Comparison of ENCODE assay signal across 1 mouse cellular context in the genomic region with DNA sequence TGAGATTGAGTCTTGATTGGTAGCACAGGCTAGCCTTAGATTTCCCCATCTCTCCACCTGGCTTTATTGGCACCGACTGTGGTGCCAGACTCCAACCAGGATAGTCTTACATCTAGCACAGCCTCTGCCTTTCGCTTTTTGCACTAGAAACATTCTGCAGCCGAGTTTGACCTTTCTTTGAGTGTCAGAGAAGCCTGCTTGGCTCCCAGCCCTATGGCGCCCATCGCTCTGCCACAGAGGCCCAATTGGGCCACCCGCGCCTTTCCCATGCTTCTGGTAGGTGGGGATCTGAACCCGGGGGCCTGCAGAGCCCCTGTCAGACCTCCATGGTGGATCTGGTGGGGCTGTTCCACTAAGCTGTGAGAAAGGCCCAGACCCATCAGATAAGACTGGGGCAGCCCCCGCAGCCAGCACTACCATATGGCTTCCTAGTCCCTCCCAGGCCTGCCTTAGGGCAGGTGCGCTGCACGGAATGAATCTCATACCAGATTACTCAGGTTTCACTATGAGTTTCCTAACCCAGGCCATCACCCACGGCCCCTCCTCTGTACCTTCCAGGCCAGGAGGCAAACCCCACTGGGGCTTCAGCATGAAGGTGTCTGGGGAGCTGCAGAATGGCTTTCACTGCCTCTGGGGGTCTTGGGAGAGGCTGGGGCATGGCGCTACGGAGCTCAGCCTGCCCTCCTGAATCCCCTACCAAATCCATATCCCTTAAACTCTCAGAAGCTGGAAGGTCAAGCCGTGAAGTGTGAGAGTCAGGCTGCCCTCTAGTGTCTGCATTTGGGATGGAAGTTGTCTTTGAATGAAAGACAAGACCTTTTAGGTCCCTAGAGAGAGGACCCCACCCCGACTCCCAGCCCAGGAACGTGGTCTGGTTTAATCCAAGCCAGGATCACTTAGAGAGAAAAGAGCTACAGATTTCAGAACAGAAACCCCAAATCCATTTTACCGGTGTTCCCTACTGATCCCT.
TF ChIP-seq lines count a peak whose summit lies in the region.

No protein-coding gene starts in this region.

TF ChIP-seq in CH12.LX, 34 proteins besides CTCF, POLR2A, EP300 and RAD21:
- TF ChIP-seq JUND (conservative IDR thresholded peaks at IDR 0.05; ENCODE audit: low read depth, low read length) (peak; percentile 68; the same call in 1 of the 2 replicates), IRF4 (IDR thresholded peaks at IDR 0.05; ENCODE audit: low read depth, low read length) (peak; percentile 96), JUN (IDR thresholded peaks at IDR 0.05; ENCODE audit: insufficient read depth, low read depth, low read length) (peak; percentile 77), BHLHE40 (IDR thresholded peaks at IDR 0.05; ENCODE audit: low read depth, low read length) (peak; percentile 94), TCF12 (IDR thresholded peaks at IDR 0.05; ENCODE audit: low read depth, low read length) (peak; percentile 96), POLR2AphosphoS2 (IDR thresholded peaks at IDR 0.05; ENCODE audit: low read depth, low read length) (no peak), SMC3 (IDR thresholded peaks at IDR 0.05; ENCODE audit: low read depth, low read length) (peak; percentile 43; the same call in 1 of the 2 replicates), MAZ (IDR thresholded peaks at IDR 0.05; ENCODE audit: low read depth, low read length) (0 out of 2 replicates have a peak, but pooled peaks have one; percentile 68), ETS1 (conservative IDR thresholded peaks at IDR 0.05; ENCODE audit: low read depth, low read length) (peak; percentile 83), MAX (IDR thresholded peaks at IDR 0.05; ENCODE audit: low read length) (0 out of 2 replicates have a peak, but pooled peaks have one; percentile 30), ZMIZ1 (IDR thresholded peaks at IDR 0.05; ENCODE audit: low read depth, low read length) (no peak), HCFC1 (IDR thresholded peaks at IDR 0.05; ENCODE audit: low read depth, low read length) (no peak)
